Mouse (Mus musculus) common myeloid progenitor, adult 5-6 weeks (primary cell): ENCODE measurements around the gene Ncbp2. TPM values are rescaled to one million over a fixed set of nuclear protein-coding genes. Genes with fewer than 3 reads are reported as not detected.
"Not testable (repeated sequence)": the region's sequence is repeated elsewhere in the genome, so short reads cannot be mapped to it uniquely, and the experiment has no call there.

Experiments used
- ATAC-seq: replicated peaks from 2 replicates; pipeline ENCODE4 v1.8.0; 2016; ENCODE audit warnings: low read depth, mild to moderate bottlenecking, moderate TSS enrichment, inconsistent platforms; ENCODE audit not compliant: poor library complexity, severe bottlenecking
- total RNA-seq: library from RNA; stranded (forward); fragments of 200-1000, 187-1606 nt; gene quantifications from 2 replicates; pipeline ENCODE4 v1.2.3, GENCODE M21; 2017

Ncbp2 gene
- total RNA-seq, 1 experiment from 2014 or later: 46.7 TPM

- ATAC-seq: no peak
These were observed 14.4 kb upstream of the Ncbp2 start, which contains the start of gene Pigz for GRCm38 (mm10) chr16:31933751-31934549. Pigz (plus strand) TSS chr16:31933851.

GRCm38 (mm10) chr16:31934550-31935010, 13.7 kb upstream of the Ncbp2 start:
- ATAC-seq: no peak

GRCm38 (mm10) chr16:31935091-31935979, 13.0 kb upstream of the Ncbp2 start:
- peak; percentile 42 for ATAC-seq

GRCm38 (mm10) chr16:31936568-31936967, 11.7 kb upstream of the Ncbp2 start:
- ATAC-seq: no peak

GRCm38 (mm10) chr16:31938856-31939255, 9.5 kb upstream of the Ncbp2 start:
- ATAC-seq: peak; percentile 20

GRCm38 (mm10) chr16:31940586-31940985, 7.7 kb upstream of the Ncbp2 start:
- no peak for ATAC-seq

GRCm38 (mm10) chr16:31943980-31944379, 4.3 kb upstream of the Ncbp2 start:
- ATAC-seq: peak; percentile 71

GRCm38 (mm10) chr16:31944698-31945255, 3.5 kb upstream of the Ncbp2 start:
- ATAC-seq: no peak

GRCm38 (mm10) chr16:31945372-31945771, 2.9 kb upstream of the Ncbp2 start:
- no peak for ATAC-seq

- not testable (repeated sequence) for ATAC-seq
These were observed 2.3 kb upstream of the Ncbp2 start for GRCm38 (mm10) chr16:31945986-31946385.

- ATAC-seq: 0 out of 2 replicates have a peak, but pooled peaks have one; percentile 17
These were observed 980 bp upstream of the Ncbp2 start for GRCm38 (mm10) chr16:31947333-31947732.

GRCm38 (mm10) chr16:31947901-31948316, 404 bp upstream of the Ncbp2 start:
- no peak for ATAC-seq

GRCm38 (mm10) chr16:31963224-31963623, 14.9 kb downstream of the Ncbp2 start:
- no peak for ATAC-seq

- ATAC-seq: no peak
These were observed 26.9 kb downstream of the Ncbp2 start for GRCm38 (mm10) chr16:31975258-31975657.

- no peak for ATAC-seq
These were observed 31.2 kb downstream of the Ncbp2 start for GRCm38 (mm10) chr16:31979501-31979900.

GRCm38 (mm10) chr16:31980946-31981345, 32.6 kb downstream of the Ncbp2 start:
- ATAC-seq: no peak

- no peak for ATAC-seq
These were observed 43.7 kb downstream of the Ncbp2 start for GRCm38 (mm10) chr16:31992039-31992438.

- ATAC-seq: no peak
These were observed 44.9 kb downstream of the Ncbp2 start for GRCm38 (mm10) chr16:31993195-31993594.

GRCm38 (mm10) chr16:31993946-31994345, 45.6 kb downstream of the Ncbp2 start:
- no peak for ATAC-seq

GRCm38 (mm10) chr16:31996371-31996770, 48.1 kb downstream of the Ncbp2 start:
- no peak for ATAC-seq
